Mouse (Mus musculus): Measurements from ENCODE around the gene Pxdc1. TPM values are rescaled to one million over a fixed set of nuclear protein-coding genes. Genes with fewer than 3 reads are reported as not detected.

The Pxdc1 gene
- polyA plus RNA-seq, 1 experiment from 2014 or later: 11.1 TPM

DNA sequence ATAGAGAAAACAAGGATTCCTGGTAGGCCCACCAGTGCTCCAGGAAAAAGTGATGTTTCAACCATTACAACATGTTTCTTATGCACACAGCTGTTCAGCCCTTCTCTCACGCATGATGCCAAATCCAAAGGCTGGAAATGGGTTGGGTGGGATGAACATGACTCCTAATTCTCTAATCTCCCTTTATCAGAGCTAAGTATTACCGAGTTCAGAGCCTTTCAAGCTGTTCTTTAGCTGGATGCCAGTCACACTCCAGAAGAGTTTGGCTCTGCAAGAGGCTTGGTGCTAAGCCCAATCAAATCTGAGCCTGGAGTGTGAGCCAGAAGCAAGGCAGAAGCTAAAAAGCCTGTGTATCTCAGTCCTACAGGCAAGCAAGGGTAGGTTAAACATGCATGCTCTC is 40.9 kb downstream of the Pxdc1 start:
- ATAC-seq (ENCODE audit: insufficient read depth, low FRiP score): no peak
- H3K9ac ChIP-seq (ENCODE audit: low read length): no peak overlapping the region

DNA sequence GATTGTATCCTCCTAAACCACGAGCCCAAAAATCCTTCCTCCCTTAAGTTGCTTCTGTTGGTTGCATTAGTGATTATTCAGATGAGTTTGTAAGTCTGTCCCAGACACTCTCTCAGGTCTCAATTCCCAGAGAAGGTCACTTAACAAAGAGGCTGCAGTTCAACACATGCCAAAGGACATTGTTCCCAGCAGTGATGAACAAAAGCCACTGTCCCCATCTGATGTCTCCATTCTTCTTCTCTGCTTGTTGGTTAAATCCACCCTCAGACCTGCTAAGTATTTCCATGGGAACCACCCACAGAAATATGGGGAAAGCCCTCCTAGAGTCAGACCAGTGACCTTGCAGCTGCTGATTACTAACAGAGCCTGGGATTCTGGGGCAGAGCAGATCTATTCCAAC is 43.6 kb downstream of the Pxdc1 start:
- Histone ChIP-seq H3K27me3 (ENCODE audit: control insufficient read depth, insufficient read depth, low read length) (no peaks in the 10 kb centered on the region; the same call in 1 of the 2 replicates), H3K36me3 (ENCODE audit: control insufficient read depth, insufficient read depth, low read length) (no peaks in the 10 kb centered on the region), H3K4me3 (replicated peaks; ENCODE audit: low read length) (no peak overlapping the region), H3K27ac (ENCODE audit: low read length) (no peak overlapping the region), H3K4me2 (ENCODE audit: low read depth, low read length) (no peak overlapping the region), H3K9ac (ENCODE audit: low read length) (no peak overlapping the region), H3K4me1 (ENCODE audit: control insufficient read depth, insufficient read depth, low read length) (no peaks in the 10 kb centered on the region), H3K9me3 (replicated peaks; ENCODE audit: control insufficient read depth, low read length) (no peaks in the 10 kb centered on the region)
- ATAC-seq (ENCODE audit: insufficient read depth, low FRiP score): no peak
- WGBS: 88% methylated on average over 1 of the region's 1 CpGs

More for the DNA sequence above, 40.9 kb downstream of the Pxdc1 start:
- H3K36me3 ChIP-seq (ENCODE audit: control insufficient read depth, insufficient read depth, low read length): no peaks in the 10 kb centered on the region
- H3K27ac ChIP-seq (ENCODE audit: low read length): no peak overlapping the region
- no peak overlapping the region for H3K4me2 ChIP-seq (ENCODE audit: low read depth, low read length)
- WGBS: 65% methylated on average over 2 of the region's 2 CpGs
- H3K9me3 ChIP-seq (replicated peaks; ENCODE audit: control insufficient read depth, low read length): no peaks in the 10 kb centered on the region
- H3K4me3 ChIP-seq (replicated peaks; ENCODE audit: low read length): no peak overlapping the region
- H3K27me3 ChIP-seq (ENCODE audit: control insufficient read depth, insufficient read depth, low read length): no peaks in the 10 kb centered on the region; the same call in 1 of the 2 replicates
- H3K4me1 ChIP-seq (ENCODE audit: control insufficient read depth, insufficient read depth, low read length): no peaks in the 10 kb centered on the region

DNA sequence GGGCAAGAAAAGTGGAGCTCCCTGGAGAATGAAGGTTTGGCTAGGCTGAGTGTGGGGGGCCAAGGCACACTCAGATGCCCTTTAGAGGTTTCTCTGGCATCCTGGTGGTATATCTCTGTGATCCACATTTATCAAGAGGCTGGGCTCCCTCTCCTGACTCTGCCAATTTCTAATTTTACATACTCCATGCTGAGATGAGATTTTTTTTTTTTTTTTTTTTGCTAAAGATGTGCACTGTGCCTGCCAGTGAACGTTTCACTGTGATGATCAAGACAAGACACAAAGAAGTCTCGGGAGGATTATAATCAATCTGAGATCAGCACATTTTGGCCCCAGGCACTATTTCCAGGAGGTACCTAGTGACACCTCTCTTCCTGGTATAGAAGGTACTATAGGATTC is 46.2 kb downstream of the Pxdc1 start:
- Histone ChIP-seq H3K4me3 (replicated peaks; ENCODE audit: low read length) (no peak overlapping the region), H3K36me3 (ENCODE audit: control insufficient read depth, insufficient read depth, low read length) (no peaks in the 10 kb centered on the region), H3K4me1 (ENCODE audit: control insufficient read depth, insufficient read depth, low read length) (no peaks in the 10 kb centered on the region), H3K9ac (ENCODE audit: low read length) (no peak overlapping the region), H3K4me2 (ENCODE audit: low read depth, low read length) (no peak overlapping the region), H3K27me3 (ENCODE audit: control insufficient read depth, insufficient read depth, low read length) (no peaks in the 10 kb centered on the region; the same call in 1 of the 2 replicates), H3K27ac (ENCODE audit: low read length) (no peak overlapping the region), H3K9me3 (replicated peaks; ENCODE audit: control insufficient read depth, low read length) (no peaks in the 10 kb centered on the region)
- no peak for ATAC-seq (ENCODE audit: insufficient read depth, low FRiP score)
- WGBS: 61% methylated on average over 2 of the region's 2 CpGs

DNA sequence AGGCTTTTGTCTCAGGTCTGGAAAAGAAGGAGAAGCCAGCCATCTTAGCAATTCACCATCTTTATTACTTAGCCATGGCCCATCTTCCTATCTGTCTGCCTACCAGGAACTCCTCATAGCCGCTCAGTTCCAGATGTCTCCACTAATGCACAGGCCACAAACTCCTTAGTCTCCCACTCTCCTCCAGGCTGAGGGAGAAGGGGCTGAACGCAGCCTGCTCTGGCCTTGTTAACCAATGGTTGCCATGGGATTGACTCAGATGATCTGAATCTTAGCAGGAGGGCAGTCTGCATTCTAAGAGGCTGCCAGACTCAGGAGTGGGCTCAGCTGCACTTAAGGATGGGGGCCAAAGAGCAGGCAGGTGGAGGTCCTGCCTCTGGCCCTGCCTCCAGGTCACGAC is 47.4 kb downstream of the Pxdc1 start:
- no peaks in the 10 kb centered on the region; the same call in 1 of the 2 replicates for H3K27me3 ChIP-seq (ENCODE audit: control insufficient read depth, insufficient read depth, low read length)
- no peaks in the 10 kb centered on the region for H3K36me3 ChIP-seq (ENCODE audit: control insufficient read depth, insufficient read depth, low read length)
- no peak for ATAC-seq (ENCODE audit: insufficient read depth, low FRiP score)
- no peaks in the 10 kb centered on the region for H3K9me3 ChIP-seq (replicated peaks; ENCODE audit: control insufficient read depth, low read length)
- no peak overlapping the region for H3K4me3 ChIP-seq (replicated peaks; ENCODE audit: low read length)
- no peak overlapping the region for H3K27ac ChIP-seq (ENCODE audit: low read length)
- no peaks in the 10 kb centered on the region for H3K4me1 ChIP-seq (ENCODE audit: control insufficient read depth, insufficient read depth, low read length)
- no peak overlapping the region for H3K9ac ChIP-seq (ENCODE audit: low read length)
- WGBS: 86% methylated on average over 3 of the region's 3 CpGs
- H3K4me2 ChIP-seq (ENCODE audit: low read depth, low read length): no peak overlapping the region

DNA sequence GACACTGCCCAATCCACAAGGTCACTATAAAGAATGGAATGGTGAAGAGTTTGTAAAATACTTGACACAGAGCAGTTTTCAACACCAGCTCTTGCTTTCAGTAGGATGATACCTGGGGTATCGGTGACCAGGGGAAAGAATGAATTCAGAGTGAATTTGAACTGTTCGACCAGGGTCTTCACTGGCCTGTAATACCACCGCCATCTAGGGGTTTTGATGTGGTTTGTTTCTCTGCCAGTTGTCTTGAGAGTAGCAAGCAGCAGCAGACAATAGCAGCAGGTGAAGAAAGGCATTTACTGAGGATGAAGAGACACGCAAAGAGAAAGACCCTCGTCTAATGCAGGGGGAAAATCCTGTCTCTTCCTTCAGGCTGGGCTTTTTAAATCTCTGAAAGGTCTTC is 48.1 kb downstream of the Pxdc1 start:
- H3K4me1 ChIP-seq (ENCODE audit: control insufficient read depth, insufficient read depth, low read length): no peaks in the 10 kb centered on the region
- H3K27me3 ChIP-seq (ENCODE audit: control insufficient read depth, insufficient read depth, low read length): no peaks in the 10 kb centered on the region; the same call in 1 of the 2 replicates
- no peaks in the 10 kb centered on the region for H3K36me3 ChIP-seq (ENCODE audit: control insufficient read depth, insufficient read depth, low read length)
- no peak for ATAC-seq (ENCODE audit: insufficient read depth, low FRiP score)
- 68% methylated on average over 5 of the region's 5 CpGs for WGBS
- H3K4me3 ChIP-seq (replicated peaks; ENCODE audit: low read length): no peak overlapping the region
- no peak overlapping the region for H3K4me2 ChIP-seq (ENCODE audit: low read depth, low read length)
- no peak overlapping the region for H3K9ac ChIP-seq (ENCODE audit: low read length)
- H3K9me3 ChIP-seq (replicated peaks; ENCODE audit: control insufficient read depth, low read length): no peaks in the 10 kb centered on the region
- no peak overlapping the region for H3K27ac ChIP-seq (ENCODE audit: low read length)

DNA sequence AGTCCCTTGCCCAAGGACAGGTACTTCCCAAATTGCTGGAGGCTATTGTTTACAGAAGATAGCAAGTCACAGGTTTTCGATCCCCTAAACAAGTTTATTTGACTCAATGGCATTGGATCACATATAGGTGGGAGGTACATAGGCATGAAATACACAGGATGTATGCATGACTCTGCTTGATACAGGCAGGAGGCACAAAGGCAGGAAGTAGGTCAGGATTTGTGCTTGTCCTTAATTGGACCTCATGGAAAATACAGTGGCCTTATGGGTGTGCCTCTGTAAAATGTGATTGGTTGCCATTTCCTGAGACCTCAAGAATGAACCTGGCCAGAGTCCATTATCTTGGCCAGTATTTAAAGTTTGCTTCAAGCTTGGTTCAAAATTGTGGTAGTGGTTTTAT is 48.9 kb downstream of the Pxdc1 start:
- no peaks in the 10 kb centered on the region for H3K36me3 ChIP-seq (ENCODE audit: control insufficient read depth, insufficient read depth, low read length)
- 78% methylated on average over 1 of the region's 1 CpGs for WGBS
- no peak overlapping the region for H3K27ac ChIP-seq (ENCODE audit: low read length)
- H3K9me3 ChIP-seq (replicated peaks; ENCODE audit: control insufficient read depth, low read length): no peaks in the 10 kb centered on the region
- H3K9ac ChIP-seq (ENCODE audit: low read length): no peak overlapping the region
- no peaks in the 10 kb centered on the region for H3K4me1 ChIP-seq (ENCODE audit: control insufficient read depth, insufficient read depth, low read length)
- H3K4me3 ChIP-seq (replicated peaks; ENCODE audit: low read length): no peak overlapping the region
- no peaks in the 10 kb centered on the region for H3K27me3 ChIP-seq (ENCODE audit: control insufficient read depth, insufficient read depth, low read length)
- no peak for ATAC-seq (ENCODE audit: insufficient read depth, low FRiP score)
- H3K4me2 ChIP-seq (ENCODE audit: low read depth, low read length): no peak overlapping the region

DNA sequence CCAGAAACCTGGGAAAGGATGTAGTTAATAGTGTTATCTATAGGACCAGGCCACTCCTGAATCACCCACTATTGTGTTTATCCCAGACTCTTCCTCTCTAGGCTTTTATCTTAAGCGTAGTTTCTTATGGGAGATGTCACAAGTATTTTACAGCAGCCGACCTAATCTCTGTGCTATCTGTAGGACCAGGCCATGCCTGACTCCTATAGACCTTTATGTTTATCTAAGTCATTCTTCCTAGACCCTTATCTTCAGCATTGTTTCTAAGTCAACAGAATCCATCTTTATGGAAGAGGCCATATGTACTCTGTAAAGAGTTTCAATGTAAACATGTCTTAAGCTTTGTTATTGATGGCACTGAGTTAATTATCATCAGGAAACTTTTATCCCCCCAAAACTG is 50.5 kb downstream of the Pxdc1 start:
- Histone ChIP-seq H3K9ac (ENCODE audit: low read length) (no peak overlapping the region), H3K36me3 (ENCODE audit: control insufficient read depth, insufficient read depth, low read length) (no peaks in the 10 kb centered on the region), H3K27ac (ENCODE audit: low read length) (no peak overlapping the region), H3K4me2 (ENCODE audit: low read depth, low read length) (no peak overlapping the region), H3K4me3 (replicated peaks; ENCODE audit: low read length) (no peak overlapping the region), H3K27me3 (ENCODE audit: control insufficient read depth, insufficient read depth, low read length) (no peaks in the 10 kb centered on the region), H3K4me1 (ENCODE audit: control insufficient read depth, insufficient read depth, low read length) (no peaks in the 10 kb centered on the region), H3K9me3 (replicated peaks; ENCODE audit: control insufficient read depth, low read length) (no peaks in the 10 kb centered on the region)
- WGBS: 15% methylated on average over 2 of the region's 2 CpGs
- ATAC-seq (ENCODE audit: insufficient read depth, low FRiP score): no peak

DNA sequence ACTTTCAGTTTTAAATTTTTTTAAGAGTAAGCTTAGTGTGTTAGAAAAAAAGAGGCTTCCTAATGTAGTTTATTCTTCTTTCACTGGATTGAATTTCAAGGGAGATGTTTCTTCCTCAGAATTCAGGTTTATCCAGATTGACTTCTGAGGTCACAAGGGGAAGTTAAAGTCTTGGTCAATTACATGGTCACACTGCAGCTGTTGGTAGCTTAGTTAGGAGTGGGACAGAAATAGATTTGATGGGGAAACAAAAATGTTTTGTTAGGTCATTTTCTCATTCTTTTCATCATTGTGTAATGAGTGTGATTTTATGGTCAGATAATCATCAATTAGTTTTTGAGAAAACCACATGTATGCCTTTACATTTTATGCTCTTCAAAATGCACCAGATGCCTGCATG is 56.5 kb downstream of the Pxdc1 start:
- no peak for ATAC-seq (ENCODE audit: insufficient read depth, low FRiP score)
- H3K27ac ChIP-seq (ENCODE audit: low read length): no peak overlapping the region

More for the DNA sequence above, 56.5 kb downstream of the Pxdc1 start:
- H3K9me3 ChIP-seq (replicated peaks; ENCODE audit: control insufficient read depth, low read length): no peaks in the 10 kb centered on the region
- no peaks in the 10 kb centered on the region for H3K27me3 ChIP-seq (ENCODE audit: control insufficient read depth, insufficient read depth, low read length)
- H3K4me1 ChIP-seq (ENCODE audit: control insufficient read depth, insufficient read depth, low read length): no peaks in the 10 kb centered on the region
- no peak overlapping the region for H3K4me3 ChIP-seq (replicated peaks; ENCODE audit: low read length)
- no peak overlapping the region for H3K4me2 ChIP-seq (ENCODE audit: low read depth, low read length)
- H3K9ac ChIP-seq (ENCODE audit: low read length): no peak overlapping the region
- H3K36me3 ChIP-seq (ENCODE audit: control insufficient read depth, insufficient read depth, low read length): no peaks in the 10 kb centered on the region
